Mouse (Mus musculus): ENCODE data around the gene Mxd4. TPM values are rescaled to one million over a fixed set of nuclear protein-coding genes. Genes with fewer than 3 reads are reported as not detected.

The Mxd4 gene
- total RNA-seq, 2 experiments from 2014 or later: 60.7 to 66.5 TPM

- DNase-seq: peak; percentile 97
These were observed 18.3 kb downstream of the Mxd4 start, which contains the start of the genes Poln and Haus3 for GRCm38 (mm10) chr5:34168950-34169891. Gene Poln (minus strand): TSS chr5:34169448. Gene Haus3 (minus strand): TSS chr5:34169527.

- no peak for DNase-seq
These were observed 19.7 kb downstream of the Mxd4 start for GRCm38 (mm10) chr5:34167857-34168256.

- no peak for DNase-seq
These were observed 21.7 kb downstream of the Mxd4 start for GRCm38 (mm10) chr5:34165793-34166192.

- no peak for DNase-seq
These were observed 39.0 kb downstream of the Mxd4 start for GRCm38 (mm10) chr5:34148476-34148875.

GRCm38 (mm10) chr5:34147554-34147953, 40.0 kb downstream of the Mxd4 start:
- no peak for DNase-seq

GRCm38 (mm10) chr5:34139751-34140150, 47.8 kb downstream of the Mxd4 start:
- peak; percentile 63 for DNase-seq

- DNase-seq: no peak
These were observed 54.8 kb downstream of the Mxd4 start for GRCm38 (mm10) chr5:34132731-34133130.

GRCm38 (mm10) chr5:34124131-34124530, 63.4 kb downstream of the Mxd4 start:
- peak; percentile 7 for DNase-seq

Other genes with a start within 250 kb of the Mxd4 start
- 10 to 100 TPM; 12.5 to 13.9 TPM for gene Gm1673, start 204.3 kb downstream of the Mxd4 start, total RNA-seq (2021)
- 1 to 10 TPM; 1.8 to 2.0 TPM for gene Nat8l, start 191.7 kb downstream of the Mxd4 start, total RNA-seq (2021)
- gene Poln, start 18.3 kb downstream of the Mxd4 start, total RNA-seq (2021): under 1 TPM; 0.47 to 0.52 TPM
- gene Haus3, start 18.2 kb downstream of the Mxd4 start, total RNA-seq (2021): 10 to 100 TPM; 11.5 to 12.5 TPM
- 1 to 10 TPM; 1.5 to 2.5 TPM for gene Zfyve28, start 100.7 kb upstream of the Mxd4 start, total RNA-seq (2021)
- gene Cfap99, start 100.9 kb upstream of the Mxd4 start, total RNA-seq (2021): not detected
- 10 to 100 TPM; 85.8 to 86.3 TPM for gene Rnf4, start 148.6 kb upstream of the Mxd4 start, total RNA-seq (2021)
- 10 to 100 TPM; 36.0 to 41.7 TPM for gene Fam193a, start 182.2 kb upstream of the Mxd4 start, total RNA-seq (2021)